Mouse (Mus musculus) intestine, embryonic 14.5 days (tissue): Measurements from ENCODE around the gene Traf1. TPM values are rescaled to one million over a fixed set of nuclear protein-coding genes. Genes with fewer than 3 reads are reported as not detected.

ENCODE experiments used
- ATAC-seq: fragments of 200-750 bp; cut with Nextera tagmentation; replicated peaks from 2 replicates; pipeline ENCODE4 v1.8.0; 2017; ENCODE audit warnings: low read depth, moderate number of reproducible peaks, moderate TSS enrichment, moderate library complexity; ENCODE audit not compliant: low FRiP score, low TSS enrichment
- DNase-seq: peaks from one replicate; pipeline ENCODE4 v3.0.0-alpha.2; 2018; ENCODE audit warnings: low spot score
- H3K27ac ChIP-seq: fragments of 300-500 bp; sonication (generic); 2 replicates; pipeline ENCODE4 v1.5.1; 2014; ENCODE audit warnings: low read depth, mild to moderate bottlenecking, control low read depth
- H3K27me3 ChIP-seq: fragments of 300-500 bp; sonication (generic); replicated peaks from 2 replicates; pipeline ENCODE4 v1.6.1; 2014; ENCODE audit warnings: low read length, control low read depth; ENCODE audit not compliant: control insufficient read depth, insufficient read depth
- H3K36me3 ChIP-seq: fragments of 300-500 bp; sonication (generic); 2 replicates; pipeline ENCODE4 v1.6.1; 2014; ENCODE audit warnings: low read length, control low read depth; ENCODE audit not compliant: control insufficient read depth, insufficient read depth
- H3K4me1 ChIP-seq: fragments of 300-500 bp; sonication (generic); replicated peaks from 2 replicates; pipeline ENCODE4 v1.6.1; 2014; ENCODE audit warnings: low read length, control low read depth, mixed read lengths; ENCODE audit not compliant: control insufficient read depth, insufficient read depth
- H3K4me2 ChIP-seq: fragments of 300-500 bp; sonication (generic); 2 replicates; pipeline ENCODE4 v1.6.1; 2014; ENCODE audit warnings: low read length
- H3K4me3 ChIP-seq: fragments of 300-500 bp; sonication (generic); 2 replicates; pipeline ENCODE4 v1.5.1; 2014; ENCODE audit warnings: low read depth, low read length, control low read depth, mixed read lengths
- H3K9ac ChIP-seq: fragments of 300-500 bp; sonication (generic); 2 replicates; pipeline ENCODE4 v1.6.1; 2014; ENCODE audit warnings: mild to moderate bottlenecking, low read length
- H3K9me3 ChIP-seq: fragments of 300-500 bp; sonication (generic); 2 replicates; pipeline ENCODE4 v1.6.1; 2016; ENCODE audit warnings: low read length, control low read depth; ENCODE audit not compliant: control insufficient read depth
- WGBS: fragments of 180-500 bp; shearing (Covaris S2); extraction: QIAGEN DNeasy Blood & Tissue Kit; methylation state at CpG from one replicate; pipeline ENCODE4 v1.1.7; 2014; 5-methylcytosine and 5-hydroxymethylcytosine counted together
- polyA plus RNA-seq: library from polyadenylated mRNA; unstranded; fragments of >200 nt; fragmentation: Nextera tagmentation; extraction: Ambion mirVana; gene quantifications from 2 replicates; pipeline ENCODE4 v1.2.1, GENCODE M21; 2014

Gene Traf1
- polyA plus RNA-seq, 1 experiment from 2014 or later = 1.7 TPM

GRCm38 (mm10) chr2:34914823-34915082, 46.8 kb downstream of the Traf1 start:
- 17% methylated on average over 2 of the region's 2 CpGs for WGBS

GRCm38 (mm10) chr2:34914069-34914822, 47.3 kb downstream of the Traf1 start:
- ATAC-seq (peak; percentile 73), DNase-seq (no peak)
- Histone ChIP-seq H3K36me3 (no peaks in the 10 kb centered on the region), H3K9me3 (no peaks in the 10 kb centered on the region), H3K27ac (peak overlapping the region; percentile 27; the same call in 1 of the 2 replicates), H3K4me3 (peak overlapping the region; percentile 45), H3K27me3 (peaks cover 17% of the 10 kb centered on the region; the same call in 1 of the 2 replicates), H3K4me2 (peak overlapping the region; percentile 65), H3K4me1 (peaks cover 6% of the 10 kb centered on the region; the same call in 1 of the 2 replicates), H3K9ac (peak overlapping the region; percentile 42)
- WGBS = 3% methylated on average over 41 of the region's 50 CpGs

More at GRCm38 (mm10) chr2:34914823-34915082, 46.8 kb downstream of the Traf1 start:
- DNase-seq (no peak), ATAC-seq (peak; percentile 58; the same call in 1 of the 2 replicates)
- H3K27me3 ChIP-seq = peaks cover 17% of the 10 kb centered on the region; the same call in 1 of the 2 replicates
- no peaks in the 10 kb centered on the region for H3K36me3 ChIP-seq
- H3K4me2 ChIP-seq = peak overlapping the region; percentile 65
- peaks cover 6% of the 10 kb centered on the region; the same call in 1 of the 2 replicates for H3K4me1 ChIP-seq
- H3K9me3 ChIP-seq = no peaks in the 10 kb centered on the region
- peak overlapping the region; percentile 27; the same call in 1 of the 2 replicates for H3K27ac ChIP-seq
- no peak overlapping the region for H3K9ac ChIP-seq
- H3K4me3 ChIP-seq = no peak overlapping the region

GRCm38 (mm10) chr2:34913218-34914068, 48.1 kb downstream of the Traf1 start, which contains the start of gene Phf19:
TSS of gene Phf19 (minus strand) at chr2:34914026.
- peaks cover 17% of the 10 kb centered on the region; the same call in 1 of the 2 replicates for H3K27me3 ChIP-seq
- no peaks in the 10 kb centered on the region for H3K9me3 ChIP-seq
- ATAC-seq (peak; percentile 49), DNase-seq (peak; percentile 74)
- peak within 1 kb of the TSS; percentile 45 for H3K4me3 ChIP-seq
- peak within 1 kb of the TSS; percentile 27; the same call in 1 of the 2 replicates for H3K27ac ChIP-seq
- under 1% methylated on average over 63 of the region's 64 CpGs for WGBS
- H3K9ac ChIP-seq = peak within 1 kb of the TSS; percentile 42
- H3K4me2 ChIP-seq = peak within 1 kb of the TSS; percentile 65
- H3K36me3 ChIP-seq = no peaks in the 10 kb centered on the region
- peaks cover 6% of the 10 kb centered on the region; the same call in 1 of the 2 replicates for H3K4me1 ChIP-seq

- no peak overlapping the region for H3K27ac ChIP-seq
- H3K9ac ChIP-seq = 0 out of 2 replicates have a peak overlapping the region, but pooled peaks have one; percentile 4
- 0 out of 2 replicates have a peak overlapping the region, but pooled peaks have one; percentile 45 for H3K4me3 ChIP-seq
- peak overlapping the region; percentile 65 for H3K4me2 ChIP-seq
- no peaks in the 10 kb centered on the region for H3K36me3 ChIP-seq
- DNase-seq (no peak), ATAC-seq (no peak)
- no peaks in the 10 kb centered on the region for H3K9me3 ChIP-seq
- peaks cover 17% of the 10 kb centered on the region; the same call in 1 of the 2 replicates for H3K27me3 ChIP-seq
- peaks cover 6% of the 10 kb centered on the region; the same call in 1 of the 2 replicates for H3K4me1 ChIP-seq
- 39% methylated on average over 7 of the region's 7 CpGs for WGBS
Measured at GRCm38 (mm10) chr2:34912613-34913012, 49.0 kb downstream of the Traf1 start.

- no peak for ATAC-seq
- H3K9ac ChIP-seq = no peak overlapping the region
Measured at GRCm38 (mm10) chr2:34911871-34912270, 49.7 kb downstream of the Traf1 start.

GRCm38 (mm10) chr2:34909719-34910118, 51.9 kb downstream of the Traf1 start:
- ATAC-seq (no peak), DNase-seq (no peak)
- peaks cover 6% of the 10 kb centered on the region; the same call in 1 of the 2 replicates for H3K4me1 ChIP-seq
- H3K9me3 ChIP-seq = no peaks in the 10 kb centered on the region
- H3K27me3 ChIP-seq = peaks cover 17% of the 10 kb centered on the region; the same call in 1 of the 2 replicates
- WGBS = 90% methylated on average over 4 of the region's 4 CpGs
- H3K4me2 ChIP-seq = no peak overlapping the region
- no peak overlapping the region for H3K4me3 ChIP-seq
- no peaks in the 10 kb centered on the region for H3K36me3 ChIP-seq
- no peak overlapping the region for H3K9ac ChIP-seq
- no peak overlapping the region for H3K27ac ChIP-seq

More at GRCm38 (mm10) chr2:34911871-34912270, 49.7 kb downstream of the Traf1 start:
- no peaks in the 10 kb centered on the region for H3K36me3 ChIP-seq
- no peak overlapping the region for H3K4me2 ChIP-seq
- peaks cover 17% of the 10 kb centered on the region; the same call in 1 of the 2 replicates for H3K27me3 ChIP-seq
- peaks cover 6% of the 10 kb centered on the region; the same call in 1 of the 2 replicates for H3K4me1 ChIP-seq
- H3K9me3 ChIP-seq = no peaks in the 10 kb centered on the region
- DNase-seq = no peak
- H3K4me3 ChIP-seq = no peak overlapping the region
- no peak overlapping the region for H3K27ac ChIP-seq
- WGBS = 84% methylated on average over 5 of the region's 5 CpGs

GRCm38 (mm10) chr2:34906861-34907604, 54.5 kb downstream of the Traf1 start:
- H3K27ac ChIP-seq = no peak overlapping the region
- WGBS = 52% methylated on average over 12 of the region's 12 CpGs
- H3K36me3 ChIP-seq = no peaks in the 10 kb centered on the region
- H3K4me3 ChIP-seq = no peak overlapping the region
- H3K4me2 ChIP-seq = no peak overlapping the region
- no peaks in the 10 kb centered on the region for H3K9me3 ChIP-seq
- DNase-seq (peak; percentile 52), ATAC-seq (no peak)
- no peak overlapping the region for H3K9ac ChIP-seq
- 0 out of 2 replicates have a peak, but pooled peaks cover 5% of the 10 kb centered on the region for H3K4me1 ChIP-seq
- H3K27me3 ChIP-seq = peaks cover 7% of the 10 kb centered on the region; the same call in 1 of the 2 replicates
